Mouse (Mus musculus): ENCODE measurements around the gene Hgf.

- TF ChIP-seq GATA1 (IDR thresholded peaks at IDR 0.05; ENCODE audit: low read length) (no peak), TAL1 (IDR thresholded peaks at IDR 0.05; ENCODE audit: low read length) (no peak)
Observed at GRCm38 (mm10) chr5:16553304-16554047, at the start of gene Hgf.

Data from erythroblast, embryonic 14.5 days (primary cell).